Mouse (Mus musculus): ENCODE measurements around the gene Ube2z. TPM values are rescaled to one million over a fixed set of nuclear protein-coding genes. Genes with fewer than 3 reads are reported as not detected.

The Ube2z gene
- total RNA-seq, 1 experiment from 2014 or later: 19.2 TPM

Other genes starting within 250 kb of the Ube2z start
- 3.9 and 4.8 TPM in 2 replicates for gene Phospho1, start 240.9 kb downstream of the Ube2z start, total RNA-seq (2017)
- gene Gngt2, start 228.2 kb downstream of the Ube2z start, total RNA-seq (2017): 12.0 and 33.3 TPM in 2 replicates
- 8.7 and 16.0 TPM in 2 replicates for gene Abi3, start 222.9 kb downstream of the Ube2z start, total RNA-seq (2017)
- gene B4galnt2, start 150.5 kb downstream of the Ube2z start, total RNA-seq (2017): 1.3 TPM in 1 of 2 replicates, not detected in the other
- not detected in 2 replicates for gene Igf2bp1, start 59.4 kb downstream of the Ube2z start, total RNA-seq (2017)
- gene Gip, start 40.8 kb downstream of the Ube2z start, total RNA-seq (2017): not detected in 2 replicates
- gene Snf8, start 30.5 kb downstream of the Ube2z start, total RNA-seq (2017): 38.0 and 41.3 TPM in 2 replicates
- gene Atp5g1, start 10.3 kb upstream of the Ube2z start, total RNA-seq (2017): 23.8 and 56.9 TPM in 2 replicates
- gene Calcoco2, start 46.6 kb upstream of the Ube2z start, total RNA-seq (2017): not detected in 2 replicates
- gene Ttll6, start 68.4 kb upstream of the Ube2z start, total RNA-seq (2017): not detected in 2 replicates
- not detected in 2 replicates for gene Hoxb13, start 128.9 kb upstream of the Ube2z start, total RNA-seq (2017)
- 0.30 and 0.44 TPM in 2 replicates for gene Hoxb9, start 206.1 kb upstream of the Ube2z start, total RNA-seq (2017)
- gene Hoxb8, start 216.5 kb upstream of the Ube2z start, total RNA-seq (2017): not detected in 2 replicates
- gene Hoxb7, start 221.2 kb upstream of the Ube2z start, total RNA-seq (2017): not detected in 2 replicates
- 0.38 and 1.2 TPM in 2 replicates for gene Hoxb6, start 227.1 kb upstream of the Ube2z start, total RNA-seq (2017)
- gene Hoxb5, start 237.9 kb upstream of the Ube2z start, total RNA-seq (2017): 0.25 and 1.3 TPM in 2 replicates

Data from hematopoietic stem cell, adult 5-6 weeks (primary cell).